Mouse (Mus musculus): Measurements from ENCODE around the gene Tppp2. TPM values are rescaled to one million over a fixed set of nuclear protein-coding genes. Genes with fewer than 3 reads are reported as not detected.

The Tppp2 gene
- total RNA-seq, 2 experiments from 2014 or later = 0.35 TPM; not detected in 1

DNA sequence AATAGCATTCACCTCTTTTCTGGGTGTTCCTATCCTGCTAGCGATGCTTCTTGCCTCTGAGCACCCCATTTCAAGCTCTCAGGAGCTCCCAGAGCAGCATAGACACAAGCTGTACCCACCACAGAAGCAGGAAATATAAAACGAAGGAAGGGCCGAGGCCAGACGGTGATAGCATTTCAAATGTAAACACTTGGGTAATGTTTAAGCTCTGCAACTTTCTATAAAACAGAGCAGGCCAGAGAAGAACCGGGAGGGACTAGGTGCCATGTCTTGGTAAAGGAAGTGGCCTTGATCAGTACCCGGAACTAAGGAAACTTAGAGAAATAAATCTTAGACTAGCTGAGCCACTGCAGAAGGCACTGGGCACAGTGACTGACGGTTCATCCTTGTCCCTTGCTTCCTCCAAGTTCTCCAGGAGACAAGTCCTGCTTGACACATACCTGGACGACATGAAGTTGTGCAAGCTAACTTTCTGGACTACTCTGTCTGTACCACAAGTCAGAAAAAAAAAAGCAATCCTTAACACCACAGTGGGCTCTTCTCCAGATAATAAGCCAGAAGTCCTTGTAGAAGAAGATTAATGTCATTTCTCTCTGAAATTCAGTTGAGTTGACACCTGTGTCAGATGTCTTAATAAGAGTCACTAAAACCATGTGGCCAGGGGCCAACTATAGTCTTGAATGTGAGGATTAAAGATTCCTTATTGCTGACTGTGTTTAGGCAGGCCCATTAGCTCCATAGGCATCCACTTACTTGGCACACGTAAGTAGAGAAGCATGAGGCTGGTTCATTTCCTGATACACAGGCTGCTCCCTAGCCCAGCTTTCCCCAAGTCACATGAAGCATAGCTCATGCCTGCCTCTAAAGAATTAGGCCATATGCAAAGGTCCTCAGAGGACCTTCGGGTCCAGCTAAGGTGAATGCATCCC is 14.1 kb downstream of the Tppp2 start:
- DNase-seq = no peak
- intact Hi-C loops (cut with DNase I; ENCODE audit: low total_unique reads) = loop anchor here (5.0 to 10.0 kb wide), 2 partner anchors 35 to 52 kb away; partner anchors contain the start of gene Arhgef40

DNA sequence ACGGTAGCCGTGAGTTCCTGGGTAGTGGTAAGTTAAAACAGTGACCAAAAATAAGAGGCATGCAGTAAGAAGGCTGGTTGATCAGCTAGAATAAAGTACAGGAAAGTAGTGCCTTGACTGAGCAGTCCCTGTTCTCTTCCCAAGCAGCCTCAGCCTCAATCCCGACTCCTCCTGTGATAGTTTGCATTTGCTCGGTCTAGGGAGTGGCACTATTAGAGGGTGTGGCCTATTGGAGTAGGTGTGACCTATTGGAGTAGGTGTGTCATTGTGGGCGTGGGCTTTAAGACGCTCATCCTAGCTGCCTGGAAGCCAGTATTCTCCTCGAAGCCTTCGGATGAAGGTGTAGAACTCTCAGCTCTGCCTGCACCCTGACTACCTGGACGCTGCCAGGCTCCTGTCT is 20.8 kb downstream of the Tppp2 start:
- DNase-seq = no peak
- intact Hi-C loops (cut with DNase I; ENCODE audit: low total_unique reads) = loop anchor here (10.0 kb wide), 1 partner anchor 46 kb away; the partner anchor contains the start of gene Arhgef40

DNA sequence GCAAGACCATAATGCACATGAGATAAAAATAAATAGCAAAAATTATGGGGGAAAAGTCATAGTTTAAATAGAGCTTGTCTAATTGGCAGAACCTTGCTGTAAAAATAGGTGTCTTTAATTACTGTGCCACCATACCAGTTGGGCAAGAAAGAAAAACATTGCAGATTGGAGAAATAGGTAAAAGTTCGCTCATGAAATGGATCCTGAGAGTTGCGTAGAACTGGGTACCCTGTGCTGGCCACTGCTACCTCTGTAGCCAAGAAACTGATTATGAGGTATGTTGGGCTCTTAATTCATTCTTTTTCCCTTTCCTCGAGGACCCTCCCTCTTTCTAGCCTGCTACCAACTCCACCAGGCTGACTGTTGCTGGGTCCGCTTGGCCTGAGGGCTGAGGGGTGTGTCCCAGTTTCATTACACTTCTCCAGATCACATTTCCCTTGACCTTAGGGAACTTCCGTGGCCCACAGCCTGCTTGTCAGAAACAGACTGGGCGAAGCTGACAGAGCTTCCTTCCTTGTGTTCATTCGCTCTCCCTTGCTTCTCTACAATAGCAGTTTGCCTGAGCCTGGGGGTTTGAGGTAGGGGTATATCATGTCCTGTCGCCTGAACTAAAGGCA is 22.8 kb downstream of the Tppp2 start:
- intact Hi-C loops (cut with DNase I; ENCODE audit: low total_unique reads) = loop anchor here (10.0 kb wide), 1 partner anchor 64 kb away; no protein-coding TSS in a partner anchor
- peak; percentile 66 for DNase-seq

DNA sequence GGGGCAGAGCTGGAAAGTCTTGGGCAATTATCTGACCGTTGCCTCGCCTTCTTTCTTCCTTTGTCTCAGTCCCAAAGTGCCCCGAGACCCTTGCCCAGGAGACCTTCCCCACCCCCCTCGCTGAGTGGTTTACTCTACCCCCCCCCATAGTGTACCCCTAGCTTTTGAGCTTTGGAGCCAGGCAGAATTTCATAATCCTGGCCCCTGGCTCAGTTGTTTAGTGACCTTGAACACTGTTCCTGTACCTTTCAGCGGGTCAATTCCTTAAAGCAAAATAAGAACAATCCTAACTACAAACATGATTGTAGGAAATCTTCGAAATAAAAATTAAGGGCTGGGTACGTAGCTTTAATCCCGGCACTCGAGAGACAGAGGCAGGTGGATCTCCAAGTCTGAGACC is 23.4 kb downstream of the Tppp2 start:
- intact Hi-C loops (cut with DNase I; ENCODE audit: low total_unique reads) = loop anchor here (10.0 kb wide), 1 partner anchor 63 kb away; no protein-coding TSS in a partner anchor
- DNase-seq = no peak

DNA sequence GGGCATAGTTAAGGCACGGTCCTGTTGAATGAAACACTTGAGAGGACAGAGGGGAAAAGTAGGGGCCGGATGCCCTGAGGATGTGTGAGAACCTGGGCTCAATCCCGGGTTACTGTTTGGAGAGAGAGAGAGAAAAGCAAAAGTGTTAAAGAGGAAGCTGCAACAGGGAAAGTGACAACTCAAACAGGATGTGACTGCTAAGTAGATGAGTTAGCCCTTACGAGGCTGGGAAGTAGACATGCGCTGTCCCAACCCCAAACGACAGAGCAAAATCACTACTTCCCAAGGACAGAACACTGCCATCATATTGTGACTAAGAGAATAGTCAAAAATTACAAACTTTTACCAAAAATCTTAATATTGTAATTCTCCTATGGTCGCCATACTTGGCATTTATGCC is 24.0 kb downstream of the Tppp2 start:
- intact Hi-C loops (cut with DNase I; ENCODE audit: low total_unique reads) = loop anchor here (10.0 kb wide), 1 partner anchor 63 kb away; no protein-coding TSS in a partner anchor
- DNase-seq = no peak

DNA sequence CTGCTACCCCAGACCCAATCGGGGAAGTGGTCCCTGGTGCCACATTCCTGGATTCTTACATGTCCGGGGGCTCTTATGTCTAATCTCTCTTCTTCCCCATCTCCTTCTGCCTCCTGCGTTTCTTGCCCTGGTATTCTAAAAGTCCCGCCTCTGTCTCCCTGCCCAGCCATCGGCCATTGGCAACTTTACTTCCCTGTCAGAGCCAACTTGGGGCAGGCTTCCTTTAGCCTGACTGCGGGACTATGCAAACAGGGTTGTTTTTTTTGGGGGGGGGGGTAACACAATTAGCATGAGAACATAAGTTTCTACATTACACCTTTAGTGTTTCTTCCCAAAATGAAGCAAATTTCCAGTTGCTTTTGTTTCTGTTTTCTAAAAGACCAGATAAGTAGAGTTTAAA is 25.1 kb downstream of the Tppp2 start:
- DNase-seq = no peak
- intact Hi-C loops (cut with DNase I; ENCODE audit: low total_unique reads) = loop anchor here (10.0 kb wide), 1 partner anchor 61 kb away; no protein-coding TSS in a partner anchor

DNA sequence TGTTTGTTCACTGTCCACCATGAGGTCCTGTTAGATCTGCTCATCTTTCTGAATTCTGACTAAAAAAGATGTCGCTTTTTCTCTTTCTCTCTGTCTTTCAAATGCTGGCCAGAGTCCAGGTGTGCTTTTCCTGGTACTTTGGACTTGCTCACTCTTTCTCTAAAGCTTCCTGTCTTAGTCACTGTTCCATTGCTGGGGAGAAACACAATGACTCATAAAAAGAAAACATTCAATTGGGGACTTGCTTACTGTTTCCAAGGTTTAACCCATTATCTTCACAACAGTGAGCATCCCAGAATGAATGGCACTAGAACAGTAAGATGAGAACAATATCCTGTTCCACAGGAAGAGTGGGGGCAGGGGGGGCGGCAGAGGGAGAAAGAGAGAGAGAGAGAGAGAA is 42.1 kb downstream of the Tppp2 start:
- DNase-seq = no peak
- intact Hi-C loops (cut with DNase I; ENCODE audit: low total_unique reads) = no loop called here

DNA sequence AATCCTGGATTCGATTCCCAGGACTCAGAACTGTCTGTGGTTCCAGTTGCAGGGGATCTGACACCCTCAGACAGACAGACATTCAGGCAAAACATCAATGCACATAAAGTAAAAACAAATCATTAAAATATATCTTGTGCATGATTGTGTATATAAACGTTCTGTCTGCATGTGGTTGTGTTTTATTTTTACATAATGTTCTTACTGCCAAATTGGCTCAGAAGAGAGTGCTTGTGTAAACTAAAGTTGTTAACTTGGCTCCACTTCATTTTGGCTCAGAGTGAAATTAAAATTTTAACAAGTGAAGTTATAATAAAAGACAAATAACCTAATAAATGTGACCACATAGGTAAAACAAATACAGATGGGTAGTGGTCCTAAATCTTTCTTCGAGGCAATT is 49.2 kb downstream of the Tppp2 start:
- intact Hi-C loops (cut with DNase I; ENCODE audit: low total_unique reads) = no loop called here
- no peak for DNase-seq

Other genes starting within 250 kb of the Tppp2 start
- not detected for gene Gm17079, start 223.0 kb upstream of the Tppp2 start, total RNA-seq (2021)
- gene Gm5800, start 201.2 kb upstream of the Tppp2 start, total RNA-seq (2021) = not detected
- not detected for gene Ang4, start 144.8 kb upstream of the Tppp2 start, total RNA-seq (2021)
- gene AY358078, start 118.4 kb upstream of the Tppp2 start, total RNA-seq (2021) = not detected
- not detected for gene Ear6, start 64.7 kb upstream of the Tppp2 start, total RNA-seq (2021)
- gene Mettl17, start 33.6 kb upstream of the Tppp2 start, total RNA-seq (2021) = 10 to 100 TPM in 1 of 2 experiments, 1 to 10 TPM in 1; 8.3 to 13.1 TPM
- under 1 TPM; 0.31 to 0.37 TPM for gene Slc39a2, start 25.5 kb upstream of the Tppp2 start, total RNA-seq (2021)
- gene Ndrg2, start 4.3 kb upstream of the Tppp2 start, total RNA-seq (2021) = 1,000 to 10,000 TPM in 1 of 2 experiments, 100 to 1,000 TPM in 1; 964 to 1,110 TPM
- gene Rnase13, start 4.3 kb downstream of the Tppp2 start, total RNA-seq (2021) = not detected
- gene Arhgef40, start 66.3 kb downstream of the Tppp2 start, total RNA-seq (2021) = 10 to 100 TPM; 24.2 to 32.0 TPM
- gene Tmem253, start 97.2 kb downstream of the Tppp2 start, total RNA-seq (2021) = under 1 TPM; 0.55 to 0.62 TPM
- 10 to 100 TPM; 13.3 to 13.4 TPM for gene Zfp219, start 102.3 kb downstream of the Tppp2 start, total RNA-seq (2021)
- not detected for gene Olfr221, start 124.0 kb downstream of the Tppp2 start, total RNA-seq (2021)
- gene Hnrnpc, start 185.6 kb downstream of the Tppp2 start, total RNA-seq (2021) = 10 to 100 TPM; 76.7 to 88.8 TPM
- under 1 TPM in 1 of 2 experiments, not detected in 1; 0.25 TPM for gene Rpgrip1, start 192.3 kb downstream of the Tppp2 start, total RNA-seq (2021)